Mouse (Mus musculus): ENCODE data around the gene Klhdc2.

Gene Klhdc2

GRCm38 (mm10) chr12:69296511-69297410 lies at the start of gene Klhdc2:
Gene Klhdc2, plus strand, starts transcription at chr12:69296681.
- no peaks in the 10 kb centered on the region for H3K36me3 ChIP-seq (ENCODE audit: control insufficient read depth, insufficient read depth, low read length, poor library complexity, severe bottlenecking)
- DNase-seq (ENCODE audit: low read depth, low spot score) = peak; percentile 68
- H3K27me3 ChIP-seq (ENCODE audit: control insufficient read depth, insufficient read depth, low read length, poor library complexity, severe bottlenecking) = no peaks in the 10 kb centered on the region

GRCm38 (mm10) chr12:69249766-69250165 lies 46.7 kb upstream of the Klhdc2 start:
- DNase-seq (ENCODE audit: low read depth, low spot score) = no peak
- H3K36me3 ChIP-seq (ENCODE audit: control insufficient read depth, insufficient read depth, low read length, poor library complexity, severe bottlenecking) = peaks cover 3% of the 10 kb centered on the region; the same call in 1 of the 2 replicates

GRCm38 (mm10) chr12:69250756-69251155 lies 45.7 kb upstream of the Klhdc2 start:
- Histone ChIP-seq H3K36me3 (ENCODE audit: control insufficient read depth, insufficient read depth, low read length, poor library complexity, severe bottlenecking) (peaks cover 3% of the 10 kb centered on the region; the same call in 1 of the 2 replicates), H3K27me3 (ENCODE audit: control insufficient read depth, insufficient read depth, low read length, poor library complexity, severe bottlenecking) (no peaks in the 10 kb centered on the region)
- DNase-seq (ENCODE audit: low read depth, low spot score) = no peak

More at GRCm38 (mm10) chr12:69249766-69250165, 46.7 kb upstream of the Klhdc2 start:
- no peaks in the 10 kb centered on the region for H3K27me3 ChIP-seq (ENCODE audit: control insufficient read depth, insufficient read depth, low read length, poor library complexity, severe bottlenecking)

GRCm38 (mm10) chr12:69253806-69254205 lies 42.7 kb upstream of the Klhdc2 start:
- H3K27me3 ChIP-seq (ENCODE audit: control insufficient read depth, insufficient read depth, low read length, poor library complexity, severe bottlenecking) = no peaks in the 10 kb centered on the region
- no peak for DNase-seq (ENCODE audit: low read depth, low spot score)
- peaks cover 3% of the 10 kb centered on the region; the same call in 1 of the 2 replicates for H3K36me3 ChIP-seq (ENCODE audit: control insufficient read depth, insufficient read depth, low read length, poor library complexity, severe bottlenecking)

- Histone ChIP-seq H3K36me3 (ENCODE audit: control insufficient read depth, insufficient read depth, low read length, poor library complexity, severe bottlenecking) (no peaks in the 10 kb centered on the region), H3K27me3 (ENCODE audit: control insufficient read depth, insufficient read depth, low read length, poor library complexity, severe bottlenecking) (no peaks in the 10 kb centered on the region)
- peak; percentile 43 for DNase-seq (ENCODE audit: low read depth, low spot score)
These were observed 38.6 kb upstream of the Klhdc2 start for GRCm38 (mm10) chr12:69257836-69258235.

GRCm38 (mm10) chr12:69262251-69262650 lies 34.2 kb upstream of the Klhdc2 start:
- no peak for DNase-seq (ENCODE audit: low read depth, low spot score)
- Histone ChIP-seq H3K36me3 (ENCODE audit: control insufficient read depth, insufficient read depth, low read length, poor library complexity, severe bottlenecking) (no peaks in the 10 kb centered on the region), H3K27me3 (ENCODE audit: control insufficient read depth, insufficient read depth, low read length, poor library complexity, severe bottlenecking) (no peaks in the 10 kb centered on the region)

GRCm38 (mm10) chr12:69265031-69265430 lies 31.4 kb upstream of the Klhdc2 start:
- DNase-seq (ENCODE audit: low read depth, low spot score) = no peak
- Histone ChIP-seq H3K27me3 (ENCODE audit: control insufficient read depth, insufficient read depth, low read length, poor library complexity, severe bottlenecking) (no peaks in the 10 kb centered on the region), H3K36me3 (ENCODE audit: control insufficient read depth, insufficient read depth, low read length, poor library complexity, severe bottlenecking) (no peaks in the 10 kb centered on the region)

GRCm38 (mm10) chr12:69267956-69268632 lies 28.4 kb upstream of the Klhdc2 start:
- H3K36me3 ChIP-seq (ENCODE audit: control insufficient read depth, insufficient read depth, low read length, poor library complexity, severe bottlenecking) = no peaks in the 10 kb centered on the region
- no peak for DNase-seq (ENCODE audit: low read depth, low spot score)
- H3K27me3 ChIP-seq (ENCODE audit: control insufficient read depth, insufficient read depth, low read length, poor library complexity, severe bottlenecking) = no peaks in the 10 kb centered on the region

GRCm38 (mm10) chr12:69268956-69269355 lies 27.5 kb upstream of the Klhdc2 start:
- DNase-seq (ENCODE audit: low read depth, low spot score) = no peak
- Histone ChIP-seq H3K36me3 (ENCODE audit: control insufficient read depth, insufficient read depth, low read length, poor library complexity, severe bottlenecking) (no peaks in the 10 kb centered on the region), H3K27me3 (ENCODE audit: control insufficient read depth, insufficient read depth, low read length, poor library complexity, severe bottlenecking) (no peaks in the 10 kb centered on the region)

GRCm38 (mm10) chr12:69279931-69280469 lies 16.5 kb upstream of the Klhdc2 start:
- no peak for DNase-seq (ENCODE audit: low read depth, low spot score)
- no peaks in the 10 kb centered on the region for H3K27me3 ChIP-seq (ENCODE audit: control insufficient read depth, insufficient read depth, low read length, poor library complexity, severe bottlenecking)
- H3K36me3 ChIP-seq (ENCODE audit: control insufficient read depth, insufficient read depth, low read length, poor library complexity, severe bottlenecking) = no peaks in the 10 kb centered on the region

- Histone ChIP-seq H3K27me3 (ENCODE audit: control insufficient read depth, insufficient read depth, low read length, poor library complexity, severe bottlenecking) (no peaks in the 10 kb centered on the region), H3K36me3 (ENCODE audit: control insufficient read depth, insufficient read depth, low read length, poor library complexity, severe bottlenecking) (no peaks in the 10 kb centered on the region)
- DNase-seq (ENCODE audit: low read depth, low spot score) = no peak
These were observed 15.6 kb upstream of the Klhdc2 start for GRCm38 (mm10) chr12:69280915-69281314.

- no peaks in the 10 kb centered on the region for H3K27me3 ChIP-seq (ENCODE audit: control insufficient read depth, insufficient read depth, low read length, poor library complexity, severe bottlenecking)
- no peak for DNase-seq (ENCODE audit: low read depth, low spot score)
- H3K36me3 ChIP-seq (ENCODE audit: control insufficient read depth, insufficient read depth, low read length, poor library complexity, severe bottlenecking) = no peaks in the 10 kb centered on the region
These were observed 13.3 kb upstream of the Klhdc2 start for GRCm38 (mm10) chr12:69283146-69283545.

- no peaks in the 10 kb centered on the region for H3K36me3 ChIP-seq (ENCODE audit: control insufficient read depth, insufficient read depth, low read length, poor library complexity, severe bottlenecking)
- DNase-seq (ENCODE audit: low read depth, low spot score) = peak; percentile 46
- no peaks in the 10 kb centered on the region for H3K27me3 ChIP-seq (ENCODE audit: control insufficient read depth, insufficient read depth, low read length, poor library complexity, severe bottlenecking)
These were observed 8.9 kb upstream of the Klhdc2 start for GRCm38 (mm10) chr12:69287535-69287934.

GRCm38 (mm10) chr12:69288699-69289098 lies 7.8 kb upstream of the Klhdc2 start:
- Histone ChIP-seq H3K27me3 (ENCODE audit: control insufficient read depth, insufficient read depth, low read length, poor library complexity, severe bottlenecking) (no peaks in the 10 kb centered on the region), H3K36me3 (ENCODE audit: control insufficient read depth, insufficient read depth, low read length, poor library complexity, severe bottlenecking) (no peaks in the 10 kb centered on the region)
- peak; percentile 17 for DNase-seq (ENCODE audit: low read depth, low spot score)

- Histone ChIP-seq H3K36me3 (ENCODE audit: control insufficient read depth, insufficient read depth, low read length, poor library complexity, severe bottlenecking) (no peaks in the 10 kb centered on the region), H3K27me3 (ENCODE audit: control insufficient read depth, insufficient read depth, low read length, poor library complexity, severe bottlenecking) (no peaks in the 10 kb centered on the region)
- DNase-seq (ENCODE audit: low read depth, low spot score) = no peak
These were observed 4.1 kb upstream of the Klhdc2 start for GRCm38 (mm10) chr12:69292401-69292800.
